Mouse (Mus musculus) E14TG2a.4 (cell line): ENCODE measurements around the gene Mindy3.

Experiments
- CTCF ChIP-seq: conservative IDR thresholded peaks from 2 replicates; pipeline ENCODE4 v1.5.1; 2014; ENCODE audit warnings: low read length
- NANOG ChIP-seq: IDR thresholded peaks from 2 replicates; pipeline ENCODE4 v1.6.1; 2014; ENCODE audit warnings: borderline replicate concordance, low read length, mixed read lengths
- POU5F1 ChIP-seq: IDR thresholded peaks from 2 replicates; pipeline ENCODE4 v1.6.1; 2014; ENCODE audit warnings: low read length, borderline replicate concordance

DNA sequence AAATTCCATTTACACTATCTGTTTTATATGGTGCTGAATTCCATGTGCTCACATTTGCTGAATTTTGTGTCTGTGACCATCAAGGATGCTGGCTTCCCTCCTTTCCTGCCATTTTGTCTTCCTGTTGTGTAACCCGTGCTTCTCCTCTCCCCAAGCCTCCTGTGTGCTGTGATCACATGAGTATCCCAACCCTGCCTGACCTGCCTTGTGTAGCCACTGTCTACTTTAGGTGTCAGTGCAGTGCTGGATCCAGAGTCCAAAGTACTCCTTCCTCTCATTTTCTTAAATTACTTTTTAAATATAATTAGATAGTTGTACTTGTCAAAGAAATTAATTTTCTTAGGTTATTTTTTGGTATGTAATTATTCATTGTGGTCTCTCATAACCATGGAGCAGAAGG lies 51.3 kb downstream of the Mindy3 start:
- no peak for TF ChIP-seq CTCF
- no peak for TF ChIP-seq POU5F1
- TF ChIP-seq NANOG: no peak
